Mouse (Mus musculus) adrenal gland, adult 8-10 months (tissue): Measurements from ENCODE around the gene Tnfrsf23. TPM values are rescaled to one million over a fixed set of nuclear protein-coding genes. Genes with fewer than 3 reads are reported as not detected.

Experiments
- total RNA-seq, 4 experiments: library from RNA; stranded (reverse); gene quantifications; 2 replicates each; pipeline ENCODE4 v1.2.4; 2022

Gene Tnfrsf23
- total RNA-seq, 4 experiments from 2014 or later = 3.0 to 4.8 (median 3.4) TPM

Other genes starting within 250 kb of the Tnfrsf23 start
- 1,000 to 10,000 TPM in 1 of 4 experiments, 100 to 1,000 TPM in 3; 211 to 1,262 (median 590) TPM for gene Cdkn1c, start 224.8 kb downstream of the Tnfrsf23 start, total RNA-seq
- gene Slc22a18, start 212.1 kb downstream of the Tnfrsf23 start, total RNA-seq = 1 to 10 TPM; 2.7 to 5.5 (median 3.6) TPM
- gene Phlda2, start 182.7 kb downstream of the Tnfrsf23 start, total RNA-seq = 1 to 10 TPM in 2 of 4 experiments, under 1 TPM in 2; 0.49 to 5.2 (median 2.2) TPM
- 100 to 1,000 TPM; 132 to 141 (median 135) TPM for gene Nap1l4, start 136.8 kb downstream of the Tnfrsf23 start, total RNA-seq
- 10 to 100 TPM; 42.6 to 63.9 (median 48.2) TPM for gene Cars, start 85.8 kb downstream of the Tnfrsf23 start, total RNA-seq
- gene Tnfrsf26, start 57.1 kb downstream of the Tnfrsf23 start, total RNA-seq = 1 to 10 TPM in 3 of 4 experiments, under 1 TPM in 1; 0.77 to 1.5 (median 1.4) TPM
- 1 to 10 TPM; 4.2 to 8.6 (median 5.5) TPM for gene Tnfrsf22, start 36.2 kb downstream of the Tnfrsf23 start, total RNA-seq
- 10 to 100 TPM; 39.0 to 58.1 (median 45.3) TPM for gene Osbpl5, start 71.1 kb upstream of the Tnfrsf23 start, total RNA-seq
- 1 to 10 TPM in 2 of 4 experiments, under 1 TPM in 2; 0.28 to 2.1 (median 0.78) TPM for gene Mrgprg, start 81.1 kb upstream of the Tnfrsf23 start, total RNA-seq
- 1 to 10 TPM; 2.7 to 5.1 (median 3.9) TPM for gene Mrgpre, start 98.6 kb upstream of the Tnfrsf23 start, total RNA-seq
- 10 to 100 TPM in 3 of 4 experiments, 1 to 10 TPM in 1; 9.2 to 17.5 (median 14.6) TPM for gene Nadsyn1, start 137.0 kb upstream of the Tnfrsf23 start, total RNA-seq
- gene Dhcr7, start 137.3 kb upstream of the Tnfrsf23 start, total RNA-seq = 1,000 to 10,000 TPM in 1 of 4 experiments, 100 to 1,000 TPM in 3; 583 to 1,249 (median 833) TPM
- gene Gm498, start 181.0 kb upstream of the Tnfrsf23 start, total RNA-seq = not detected